Mouse (Mus musculus): ENCODE measurements at regions not wholly inside any gene's neighbourhood (a gene's known extent, or its start where the extent isn't known, plus 50 kb on each side); places are given as distances from the start of the nearest gene placed in this dataset.

- TF ChIP-seq CTCF (conservative IDR thresholded peaks at IDR 0.05; ENCODE audit: low read length) (no peak), NANOG (IDR thresholded peaks at IDR 0.05; ENCODE audit: borderline replicate concordance, low read length) (no peak), POU5F1 (IDR thresholded peaks at IDR 0.05; ENCODE audit: borderline replicate concordance, low read length) (no peak)
Observed at GRCm38 (mm10) chr16:76761848-76762247, 251.7 kb upstream of the Usp25 start.

All from E14TG2a.4 (cell line).